Mouse (Mus musculus): Measurements from ENCODE around the gene Gskip. TPM values are rescaled to one million over a fixed set of nuclear protein-coding genes. Genes with fewer than 3 reads are reported as not detected.

Gene Gskip
- polyA plus RNA-seq (2012; rRNA removed): 9.8 and 10.8 TPM in 2 replicates

GRCm38 (mm10) chr12:105683933-105684901 is at the start of gene Gskip:
Gskip (plus strand) TSS chr12:105684829.
- Histone ChIP-seq H3K27ac (ENCODE audit: control insufficient read depth, insufficient read depth, low read depth, low read length) (peak within 1 kb of the TSS; percentile 86), H3K4me1 (ENCODE audit: control insufficient read depth, insufficient read depth, low read length) (peaks cover 3% of the 10 kb centered on the region; the same call in 1 of the 2 replicates), H3K27me3 (ENCODE audit: control insufficient read depth, insufficient read depth, low read length) (no peaks in the 10 kb centered on the region), H3K36me3 (ENCODE audit: control insufficient read depth, insufficient read depth, low read length) (peaks cover 1% of the 10 kb centered on the region; the same call in 1 of the 2 replicates), H3K4me3 (ENCODE audit: control insufficient read depth, low read depth, low read length) (peak within 1 kb of the TSS; percentile 91)
- TF ChIP-seq CTCF (IDR thresholded peaks at IDR 0.05; ENCODE audit: control insufficient read depth, insufficient read depth, insufficient replicate concordance, low read depth, low read length) (no peak), POLR2A (IDR thresholded peaks at IDR 0.05; ENCODE audit: control insufficient read depth, low read depth, low read length) (no peak)

GRCm38 (mm10) chr12:105636551-105636950 is 48.1 kb upstream of the Gskip start:
- H3K27ac ChIP-seq (ENCODE audit: control insufficient read depth, insufficient read depth, low read depth, low read length): no peak overlapping the region
- peaks cover 10% of the 10 kb centered on the region for H3K36me3 ChIP-seq (ENCODE audit: control insufficient read depth, insufficient read depth, low read length)
- H3K4me1 ChIP-seq (ENCODE audit: control insufficient read depth, insufficient read depth, low read length): no peaks in the 10 kb centered on the region
- H3K27me3 ChIP-seq (ENCODE audit: control insufficient read depth, insufficient read depth, low read length): no peaks in the 10 kb centered on the region
- TF ChIP-seq POLR2A (IDR thresholded peaks at IDR 0.05; ENCODE audit: control insufficient read depth, low read depth, low read length): no peak
- no peak for TF ChIP-seq CTCF (IDR thresholded peaks at IDR 0.05; ENCODE audit: control insufficient read depth, insufficient read depth, insufficient replicate concordance, low read depth, low read length)
- no peak overlapping the region for H3K4me3 ChIP-seq (ENCODE audit: control insufficient read depth, low read depth, low read length)

- TF ChIP-seq CTCF (IDR thresholded peaks at IDR 0.05; ENCODE audit: control insufficient read depth, insufficient read depth, insufficient replicate concordance, low read depth, low read length) (no peak; the same call in 1 of the 2 replicates), POLR2A (IDR thresholded peaks at IDR 0.05; ENCODE audit: control insufficient read depth, low read depth, low read length) (no peak)
- peaks cover 10% of the 10 kb centered on the region for H3K36me3 ChIP-seq (ENCODE audit: control insufficient read depth, insufficient read depth, low read length)
- no peak overlapping the region for H3K27ac ChIP-seq (ENCODE audit: control insufficient read depth, insufficient read depth, low read depth, low read length)
- no peak overlapping the region for H3K4me3 ChIP-seq (ENCODE audit: control insufficient read depth, low read depth, low read length)
- H3K4me1 ChIP-seq (ENCODE audit: control insufficient read depth, insufficient read depth, low read length): no peaks in the 10 kb centered on the region
- no peaks in the 10 kb centered on the region for H3K27me3 ChIP-seq (ENCODE audit: control insufficient read depth, insufficient read depth, low read length)
Observed at GRCm38 (mm10) chr12:105637554-105637953, 47.1 kb upstream of the Gskip start.

GRCm38 (mm10) chr12:105642770-105643321 is 41.8 kb upstream of the Gskip start:
- Histone ChIP-seq H3K27ac (ENCODE audit: control insufficient read depth, insufficient read depth, low read depth, low read length) (no peak overlapping the region), H3K4me1 (ENCODE audit: control insufficient read depth, insufficient read depth, low read length) (no peaks in the 10 kb centered on the region), H3K36me3 (ENCODE audit: control insufficient read depth, insufficient read depth, low read length) (peaks cover 9% of the 10 kb centered on the region; the same call in 1 of the 2 replicates), H3K27me3 (ENCODE audit: control insufficient read depth, insufficient read depth, low read length) (no peaks in the 10 kb centered on the region), H3K4me3 (ENCODE audit: control insufficient read depth, low read depth, low read length) (peak overlapping the region; percentile 5; the same call in 1 of the 2 replicates)
- no peak for TF ChIP-seq POLR2A (IDR thresholded peaks at IDR 0.05; ENCODE audit: control insufficient read depth, low read depth, low read length)
- no peak for TF ChIP-seq CTCF (IDR thresholded peaks at IDR 0.05; ENCODE audit: control insufficient read depth, insufficient read depth, insufficient replicate concordance, low read depth, low read length)

GRCm38 (mm10) chr12:105655850-105656249 is 28.8 kb upstream of the Gskip start:
- Histone ChIP-seq H3K36me3 (ENCODE audit: control insufficient read depth, insufficient read depth, low read length) (peaks cover 4% of the 10 kb centered on the region), H3K27me3 (ENCODE audit: control insufficient read depth, insufficient read depth, low read length) (no peaks in the 10 kb centered on the region), H3K4me1 (ENCODE audit: control insufficient read depth, insufficient read depth, low read length) (no peaks in the 10 kb centered on the region), H3K27ac (ENCODE audit: control insufficient read depth, insufficient read depth, low read depth, low read length) (no peak overlapping the region), H3K4me3 (ENCODE audit: control insufficient read depth, low read depth, low read length) (no peak overlapping the region)
- TF ChIP-seq POLR2A (IDR thresholded peaks at IDR 0.05; ENCODE audit: control insufficient read depth, low read depth, low read length) (no peak), CTCF (IDR thresholded peaks at IDR 0.05; ENCODE audit: control insufficient read depth, insufficient read depth, insufficient replicate concordance, low read depth, low read length) (no peak)

- peaks cover 3% of the 10 kb centered on the region for H3K36me3 ChIP-seq (ENCODE audit: control insufficient read depth, insufficient read depth, low read length)
- no peak overlapping the region for H3K27ac ChIP-seq (ENCODE audit: control insufficient read depth, insufficient read depth, low read depth, low read length)
- TF ChIP-seq POLR2A (IDR thresholded peaks at IDR 0.05; ENCODE audit: control insufficient read depth, low read depth, low read length): no peak
- TF ChIP-seq CTCF (IDR thresholded peaks at IDR 0.05; ENCODE audit: control insufficient read depth, insufficient read depth, insufficient replicate concordance, low read depth, low read length): no peak
- no peak overlapping the region for H3K4me3 ChIP-seq (ENCODE audit: control insufficient read depth, low read depth, low read length)
- no peaks in the 10 kb centered on the region; the same call in 1 of the 2 replicates for H3K4me1 ChIP-seq (ENCODE audit: control insufficient read depth, insufficient read depth, low read length)
- H3K27me3 ChIP-seq (ENCODE audit: control insufficient read depth, insufficient read depth, low read length): no peaks in the 10 kb centered on the region
Observed at GRCm38 (mm10) chr12:105676274-105676673, 8.4 kb upstream of the Gskip start.

GRCm38 (mm10) chr12:105678211-105678610 is 6.4 kb upstream of the Gskip start:
- H3K36me3 ChIP-seq (ENCODE audit: control insufficient read depth, insufficient read depth, low read length): peaks cover 3% of the 10 kb centered on the region
- TF ChIP-seq POLR2A (IDR thresholded peaks at IDR 0.05; ENCODE audit: control insufficient read depth, low read depth, low read length) (no peak; the same call in 1 of the 2 replicates), CTCF (IDR thresholded peaks at IDR 0.05; ENCODE audit: control insufficient read depth, insufficient read depth, insufficient replicate concordance, low read depth, low read length) (no peak)
- no peaks in the 10 kb centered on the region for H3K27me3 ChIP-seq (ENCODE audit: control insufficient read depth, insufficient read depth, low read length)
- no peaks in the 10 kb centered on the region; the same call in 1 of the 2 replicates for H3K4me1 ChIP-seq (ENCODE audit: control insufficient read depth, insufficient read depth, low read length)
- H3K4me3 ChIP-seq (ENCODE audit: control insufficient read depth, low read depth, low read length): peak overlapping the region; percentile 49; the same call in 1 of the 2 replicates
- H3K27ac ChIP-seq (ENCODE audit: control insufficient read depth, insufficient read depth, low read depth, low read length): no peak overlapping the region

Data from testis, adult 2 months (tissue).